Mouse (Mus musculus) myocyte (in vitro differentiated cells): Measurements from ENCODE around the gene Fmo4.

ENCODE experiments used
- E2F4 ChIP-seq: IDR thresholded peaks from one replicate; pipeline ENCODE4 v1.6.1; 2011; ENCODE audit warnings: mild to moderate bottlenecking, control low read depth, moderate library complexity; ENCODE audit not compliant: insufficient read depth
- MAX ChIP-seq: IDR thresholded peaks from one replicate; pipeline ENCODE4 v1.6.1; 2011; ENCODE audit warnings: low read depth, mild to moderate bottlenecking, control low read depth
- MYOG ChIP-seq, 3 experiments: IDR thresholded peaks; one replicate each; pipeline ENCODE4 v1.6.1; 2011; ENCODE audit warnings: control low read depth in 2 of 3, low read depth in 2 of 3, mild to moderate bottlenecking in 2 of 3; ENCODE audit not compliant: insufficient read length in 2 of 3, control insufficient read depth in 1 of 3, insufficient read depth in 1 of 3
- POLR2A ChIP-seq: IDR thresholded peaks from one replicate; pipeline ENCODE4 v1.6.1; 2011; ENCODE audit warnings: low read depth, mild to moderate bottlenecking, control low read depth, moderate library complexity; ENCODE audit not compliant: insufficient read length
- POLR2AphosphoS2 ChIP-seq: IDR thresholded peaks from one replicate; pipeline ENCODE4 v1.6.1; 2011; ENCODE audit warnings: low read depth, control low read depth; ENCODE audit not compliant: insufficient read length
- TCF12 ChIP-seq: IDR thresholded peaks from one replicate; pipeline ENCODE4 v1.6.1; 2011; ENCODE audit warnings: mild to moderate bottlenecking, control low read depth; ENCODE audit not compliant: poor library complexity, insufficient read depth, severe bottlenecking
- TCF3 ChIP-seq: IDR thresholded peaks from one replicate; pipeline ENCODE4 v1.6.1; 2011; ENCODE audit warnings: low read depth, control low read depth; ENCODE audit not compliant: insufficient read length
- USF1 ChIP-seq: IDR thresholded peaks from one replicate; pipeline ENCODE4 v1.6.1; 2011; ENCODE audit warnings: low read depth, mild to moderate bottlenecking, control low read depth, moderate library complexity

GRCm38 (mm10) chr1:162815381-162816127 lies 1.8 kb upstream of the Fmo4 start:
- no peak for TF ChIP-seq POLR2AphosphoS2
- TF ChIP-seq POLR2A = no peak
- TF ChIP-seq MAX = no peak
- TF ChIP-seq TCF3 = no peak
- no peak for TF ChIP-seq E2F4
- no peak for TF ChIP-seq USF1
- no peak for TF ChIP-seq MYOG (IDR thresholded peaks at IDR 0.05; ENCODE audit: control insufficient read depth in 1 of 3, insufficient read depth in 1 of 3, insufficient read length in 2 of 3, low read depth in 2 of 3)
- no peak for TF ChIP-seq TCF12
